In the genomic region with DNA sequence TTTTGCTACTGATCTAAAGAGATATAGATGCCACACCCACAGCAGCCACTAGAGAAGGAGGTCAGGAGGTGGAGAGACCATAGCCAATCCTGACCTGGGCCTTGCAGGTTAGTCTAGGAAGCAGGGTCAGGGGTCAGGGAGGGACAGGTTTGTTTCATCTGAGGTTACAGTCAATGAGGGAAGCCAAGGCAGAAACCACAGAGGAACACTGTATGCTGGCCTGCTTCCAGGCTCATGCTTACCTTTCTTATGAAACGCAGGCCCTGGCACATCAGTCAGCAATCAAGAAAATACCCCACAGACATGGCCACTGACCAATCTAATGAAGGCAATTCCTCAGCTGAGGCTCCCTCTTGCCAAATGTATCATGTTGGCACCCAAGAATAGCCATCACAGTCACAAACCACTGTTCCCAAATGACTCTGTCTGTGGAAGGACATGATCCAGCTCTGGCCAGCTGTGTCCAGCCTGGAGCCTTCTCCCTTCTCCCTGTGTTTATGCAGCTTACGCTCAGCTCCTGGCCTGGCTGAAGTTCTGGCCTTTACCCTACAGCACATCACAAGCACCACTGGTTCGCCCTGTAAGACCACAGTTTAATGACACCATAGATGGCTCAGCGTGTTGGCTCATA, we compare ENCODE assay signal across 28 mouse cellular contexts. TPM values are rescaled to one million over a fixed set of nuclear protein-coding genes. Genes with fewer than 3 reads are reported as not detected.
DNase-seq lines count a peak whose midpoint lies in the region; ATAC-seq and TF ChIP-seq lines count a peak whose summit lies in the region.
"Had no signal": no experiment of that assay in that cellular context is flagged by ENCODE, and none has a peak within 500 bp of the region (broad histone marks: within the 10 kb centered on the region; RNA-seq: fewer than 3 reads in every experiment).

No protein-coding gene starts in this region.

- no peak overlapping the region for H3K4me3 ChIP-seq in lung, postnatal 0 days (ENCODE audit: low read depth, low read length)
- no peak overlapping the region for H3K4me3 ChIP-seq in lung, adult 2 months (replicated peaks; ENCODE audit: extremely low read depth, low read depth, low read length)
- H3K4me3 ChIP-seq: embryonic facial prominence, embryonic 12.5 days; embryonic facial prominence, embryonic 15.5 days; forebrain, embryonic 12.5 days; forebrain, embryonic 15.5 days; heart, adult 2 months; heart, embryonic 10.5 days; heart, embryonic 13.5 days; hindbrain, embryonic 10.5 days; hindbrain, embryonic 13.5 days had no signal

- no peaks in the 10 kb centered on the region for H3K36me3 ChIP-seq in lung, postnatal 0 days (ENCODE audit: insufficient read depth, low read length)
- H3K36me3 ChIP-seq: embryonic facial prominence, embryonic 12.5 days; embryonic facial prominence, embryonic 15.5 days; forebrain, embryonic 12.5 days; forebrain, embryonic 15.5 days; heart, embryonic 10.5 days; heart, embryonic 13.5 days; hindbrain, embryonic 10.5 days; hindbrain, embryonic 13.5 days had no signal

- no peaks in the 10 kb centered on the region for H3K27me3 ChIP-seq in lung, postnatal 0 days (replicated peaks; ENCODE audit: insufficient read depth, low read length)
- H3K27me3 ChIP-seq: embryonic facial prominence, embryonic 12.5 days; embryonic facial prominence, embryonic 15.5 days; forebrain, embryonic 12.5 days; forebrain, embryonic 15.5 days; heart, embryonic 13.5 days; hindbrain, embryonic 13.5 days had no signal

- H3K4me2 ChIP-seq in lung, postnatal 0 days (replicated peaks; ENCODE audit: low read depth, low read length) = no peak overlapping the region
- H3K4me2 ChIP-seq: embryonic facial prominence, embryonic 12.5 days; embryonic facial prominence, embryonic 15.5 days; forebrain, embryonic 12.5 days; forebrain, embryonic 15.5 days; heart, embryonic 13.5 days; hindbrain, embryonic 13.5 days had no signal

- 78% methylated on average over 4 of the region's 4 CpGs for WGBS in lung, postnatal 0 days
- 69% methylated on average over 4 of the region's 4 CpGs for WGBS in lung, adult 2 months

- no peak overlapping the region for H3K9ac ChIP-seq in lung, postnatal 0 days (replicated peaks; ENCODE audit: low read depth)
- H3K9ac ChIP-seq: embryonic facial prominence, embryonic 12.5 days; embryonic facial prominence, embryonic 15.5 days; forebrain, embryonic 12.5 days; forebrain, embryonic 15.5 days; heart, embryonic 13.5 days; hindbrain, embryonic 13.5 days had no signal

- peak; percentile 53 for ATAC-seq in lung, postnatal 0 days
- ATAC-seq: forebrain, embryonic 15.5 days; hindbrain, embryonic 16.5 days had no signal

- no peak for TF ChIP-seq EP300 in lung, postnatal 0 days (IDR thresholded peaks at IDR 0.05)

- no peaks in the 10 kb centered on the region for H3K4me1 ChIP-seq in lung, postnatal 0 days (ENCODE audit: insufficient read depth, low read depth, low read length)
- H3K4me1 ChIP-seq in lung, adult 2 months (ENCODE audit: control insufficient read depth, insufficient read depth, low read length) = 0 out of 2 replicates have a peak, but pooled peaks cover 2% of the 10 kb centered on the region
- H3K4me1 ChIP-seq: embryonic facial prominence, embryonic 12.5 days; embryonic facial prominence, embryonic 15.5 days; forebrain, embryonic 12.5 days; forebrain, embryonic 15.5 days; heart, embryonic 10.5 days; heart, embryonic 13.5 days; hindbrain, embryonic 10.5 days; hindbrain, embryonic 13.5 days had no signal

- H3K9me3 ChIP-seq in lung, postnatal 0 days (ENCODE audit: low read length) = no peaks in the 10 kb centered on the region
- H3K9me3 ChIP-seq: embryonic facial prominence, embryonic 12.5 days; embryonic facial prominence, embryonic 15.5 days; forebrain, embryonic 12.5 days; forebrain, embryonic 15.5 days; heart, embryonic 10.5 days; hindbrain, embryonic 13.5 days had no signal

- DNase-seq in heart, postnatal 10 days = peak; percentile 30 to 34
- DNase-seq in heart, postnatal 14 days = no peak
- peak; percentile 17 for DNase-seq in lung, postnatal 0 days (ENCODE audit: low spot score)
- no peak for DNase-seq in lung, adult 2 months
- peak; percentile 25 for DNase-seq in adipocyte (ENCODE audit: low spot score)
- DNase-seq in lung, postnatal 36 days = peak; percentile 38
- DNase-seq in kidney, postnatal 4 days = no peak
- DNase-seq: adrenal gland, adult 8-10 months; adrenal gland, postnatal 36 days; B cell, adult 2 months; cerebellum, adult 11 months; cerebellum, adult 2 months; cerebellum, adult 9-11 months; cerebellum, postnatal 25 days; gastrocnemius, postnatal 25 days; heart, adult 2 months; heart, postnatal 36 days had no signal

- intact Hi-C loops in heart, postnatal 10 days (cut with DNase I) = no loop called here
- intact Hi-C loops in heart, postnatal 14 days (cut with DNase I) = no loop called here

- H3K27ac ChIP-seq in lung, postnatal 0 days (ENCODE audit: low read length) = no peak overlapping the region
- H3K27ac ChIP-seq: embryonic facial prominence, embryonic 12.5 days; embryonic facial prominence, embryonic 15.5 days; forebrain, embryonic 12.5 days; forebrain, embryonic 15.5 days; heart, adult 2 months; heart, embryonic 10.5 days; heart, embryonic 13.5 days; hindbrain, embryonic 10.5 days; hindbrain, embryonic 13.5 days had no signal

- TF ChIP-seq POLR2A in lung, adult 2 months (IDR thresholded peaks at IDR 0.05; ENCODE audit: borderline replicate concordance, extremely low read depth, low read depth, low read length) = no peak

- TF ChIP-seq CTCF in lung, postnatal 0 days (IDR thresholded peaks at IDR 0.05) = no peak
- TF ChIP-seq CTCF in lung, adult 2 months (IDR thresholded peaks at IDR 0.05; ENCODE audit: insufficient read depth, low read length) = no peak

RNA-seq across cellular contexts. Expression of gene Nfe2l3, which starts 15.0 kb away (rescaled TPM):
- 1 to 10 TPM in 1 of 2 experiments, under 1 TPM in 1; 0.36 to 1.4 TPM for total RNA-seq in heart, postnatal 10 days (2021)
- total RNA-seq in heart, postnatal 14 days (2021) = 1 to 10 TPM in 1 of 2 experiments, under 1 TPM in 1; 0.56 to 1.0 TPM
- polyA plus RNA-seq in lung, postnatal 0 days (2015; fragmentation: Nextera tagmentation; extraction: Ambion mirVana) = 2.9 and 3.0 TPM in 2 replicates
- polyA plus RNA-seq in lung, adult 2 months (2012; rRNA removed) = 3.0 and 3.5 TPM in 2 replicates
- total RNA-seq: adrenal gland, adult 8-10 months; gastrocnemius, adult 8-10 months; gastrocnemius, postnatal 25 days; granulocyte monocyte progenitor cell, adult 5-6 weeks had no signal

RNA-seq across cellular contexts. Expression of gene Hnrnpa2b1, which starts 52.3 kb away (rescaled TPM):
- 100 to 1,000 TPM; 510 to 554 TPM for total RNA-seq in heart, postnatal 10 days (2021)
- total RNA-seq in heart, postnatal 14 days (2021) = 100 to 1,000 TPM; 433 to 481 TPM
- 613 and 721 TPM in 2 replicates for polyA plus RNA-seq in lung, postnatal 0 days (2015; fragmentation: Nextera tagmentation; extraction: Ambion mirVana)
- polyA plus RNA-seq in lung, adult 2 months (2012; rRNA removed) = 45.4 and 73.2 TPM in 2 replicates

RNA-seq across cellular contexts. Expression of gene Cbx3, which starts 52.7 kb away (rescaled TPM):
- total RNA-seq in heart, postnatal 10 days (2021) = 100 to 1,000 TPM; 113 to 126 TPM
- 10 to 100 TPM; 77.3 to 81.0 TPM for total RNA-seq in heart, postnatal 14 days (2021)
- 233 and 240 TPM in 2 replicates for polyA plus RNA-seq in lung, postnatal 0 days (2015; fragmentation: Nextera tagmentation; extraction: Ambion mirVana)
- 5.1 and 9.7 TPM in 2 replicates for polyA plus RNA-seq in lung, adult 2 months (2012; rRNA removed)

Comparison
In these comparisons a context has a peak if more than half of its experiments do, and no peak if none do; other contexts are left out.
1. DNase-seq: peak in heart, postnatal 10 days (2 of 2), lung, postnatal 0 days (single experiment), adipocyte (single experiment) and lung, postnatal 36 days (single experiment); none in heart, postnatal 14 days (0 of 2), lung, adult 2 months (single experiment) and kidney, postnatal 4 days (0 of 2).